Mouse (Mus musculus): ENCODE measurements around the gene Kcns1. TPM values are rescaled to one million over a fixed set of nuclear protein-coding genes. Genes with fewer than 3 reads are reported as not detected.

Kcns1 gene
- total RNA-seq (2012; rRNA removed) (0.34 and 0.42 TPM in 2 replicates), total RNA-seq (2014; rRNA removed) (not detected in 2 replicates), polyA plus RNA-seq (2012; ENCODE audit: insufficient read length, low read depth) (0.11 TPM in 1 of 2 replicates, not detected in the other)

- Histone ChIP-seq H3K36me3 (replicated peaks in 1 of 2; ENCODE audit: control insufficient read depth in 1 of 2, insufficient read depth in 1 of 2, low read length in 1 of 2) (peaks cover 0 to 1% of the 10 kb centered on the region in 2 experiments), H3K4me1 (ENCODE audit: control insufficient read depth in 1 of 2, insufficient read depth in 2 of 2) (peaks cover 0 to 5% of the 10 kb centered on the region in 2 experiments; a peak in 1 of 4 replicates), H3K9ac (ENCODE audit: insufficient read depth, low read depth) (0 out of 2 replicates have a peak within 1 kb of the TSS, but pooled peaks have one; percentile 5), H3K4me2 (ENCODE audit: insufficient read depth, low read depth, poor library complexity, severe bottlenecking) (peak within 1 kb of the TSS; percentile 89), H3K79me2 (replicated peaks; ENCODE audit: control insufficient read depth, extremely low read depth, insufficient read depth, poor library complexity, severe bottlenecking) (no peaks in the 10 kb centered on the region), H3K4me3 (replicated peaks in 1 of 3; ENCODE audit: low read depth in 2 of 3, low read length in 2 of 3, poor library complexity in 1 of 3) (peak within 1 kb of the TSS in 2 of 3 experiments; percentile 20 to 54), H3K27ac (ENCODE audit: insufficient read depth, low read depth) (no peak within 1 kb of the TSS), H3K9me3 (replicated peaks; ENCODE audit: low read length) (peaks cover 10% of the 10 kb centered on the region), H3K27me3 (replicated peaks) (no peaks in the 10 kb centered on the region)
- no peak for TF ChIP-seq GABPA (IDR thresholded peaks at IDR 0.05; ENCODE audit: insufficient replicate concordance, low read depth, low read length)
- TF ChIP-seq EP300 (IDR thresholded peaks at IDR 0.05; ENCODE audit: low read length), result no peak
- no peak for TF ChIP-seq KAT2A (IDR thresholded peaks at IDR 0.05; ENCODE audit: insufficient replicate concordance, low read length)
- in situ Hi-C loops (cut with MboI; ENCODE audit: low pct_ligation_motif_present, low pct_unique_long_range_greater_than_20kb, low sequenced_read_pairs) (loop anchor here (5.0 kb wide), 1 partner anchor 39 kb away; no protein-coding TSS in a partner anchor), dilution Hi-C loops (cut with MboI; ENCODE audit: extremely low pct_ligation_motif_present, extremely low pct_unique_long_range_greater_than_20kb, low sequenced_read_pairs) (no loop called here)
- no peak for DNase-seq (ENCODE audit: extremely low read depth)
Observed at GRCm38 (mm10) chr2:164170902-164171301, at the start of gene Kcns1. Gene Kcns1 (minus strand): TSS chr2:164171113.

- peak overlapping the region; percentile 24 for H3K4me2 ChIP-seq (ENCODE audit: insufficient read depth, low read depth, poor library complexity, severe bottlenecking)
- no peaks in the 10 kb centered on the region for H3K27me3 ChIP-seq (replicated peaks)
- H3K4me1 ChIP-seq (ENCODE audit: control insufficient read depth in 1 of 2, insufficient read depth in 2 of 2), result peaks cover 2 to 27% of the 10 kb centered on the region in 2 experiments
- H3K27ac ChIP-seq (ENCODE audit: insufficient read depth, low read depth), result no peak overlapping the region
- no peak overlapping the region for H3K9ac ChIP-seq (ENCODE audit: insufficient read depth, low read depth)
- no peak overlapping the region for H3K4me3 ChIP-seq (replicated peaks in 1 of 3; ENCODE audit: low read depth in 2 of 3, low read length in 2 of 3, poor library complexity in 1 of 3)
- DNase-seq (ENCODE audit: extremely low read depth), result peak; percentile 13
- H3K79me2 ChIP-seq (replicated peaks; ENCODE audit: control insufficient read depth, extremely low read depth, insufficient read depth, poor library complexity, severe bottlenecking), result no peaks in the 10 kb centered on the region
- in situ Hi-C loops (cut with MboI; ENCODE audit: low pct_ligation_motif_present, low pct_unique_long_range_greater_than_20kb, low sequenced_read_pairs) (no loop called here), dilution Hi-C loops (cut with MboI; ENCODE audit: extremely low pct_ligation_motif_present, extremely low pct_unique_long_range_greater_than_20kb, low sequenced_read_pairs) (no loop called here)
- H3K36me3 ChIP-seq (replicated peaks in 1 of 2; ENCODE audit: control insufficient read depth in 1 of 2, insufficient read depth in 1 of 2, low read length in 1 of 2), result no peaks in the 10 kb centered on the region
- no peaks in the 10 kb centered on the region for H3K9me3 ChIP-seq (replicated peaks; ENCODE audit: low read length)
- TF ChIP-seq MEF2A (IDR thresholded peaks at IDR 0.05; ENCODE audit: borderline replicate concordance, low read depth, low read length) (no peak), ETS1 (conservative IDR thresholded peaks at IDR 0.05; ENCODE audit: low read depth, low read length) (no peak), TBP (conservative IDR thresholded peaks at IDR 0.05; ENCODE audit: low read depth, low read length) (no peak), ZMIZ1 (IDR thresholded peaks at IDR 0.05; ENCODE audit: low read depth, low read length) (no peak), E2F4 (IDR thresholded peaks at IDR 0.05; ENCODE audit: insufficient replicate concordance, low read depth, low read length) (no peak), ZNF384 (IDR thresholded peaks at IDR 0.05; ENCODE audit: low read depth, low read length) (no peak), MAFK (IDR thresholded peaks at IDR 0.05; ENCODE audit: insufficient replicate concordance, low read length) (no peak), JUN (IDR thresholded peaks at IDR 0.05; ENCODE audit: insufficient read depth, low read depth, low read length) (no peak), BHLHE40 (IDR thresholded peaks at IDR 0.05; ENCODE audit: low read depth, low read length) (peak; percentile 64), MYC (IDR thresholded peaks at IDR 0.05; ENCODE audit: low read depth, low read length) (no peak), JUND (conservative IDR thresholded peaks at IDR 0.05; ENCODE audit: low read depth, low read length) (no peak), SMC3 (IDR thresholded peaks at IDR 0.05; ENCODE audit: low read depth, low read length) (no peak), MXI1 (IDR thresholded peaks at IDR 0.05; ENCODE audit: low read depth, low read length) (no peak), TCF12 (IDR thresholded peaks at IDR 0.05; ENCODE audit: low read depth, low read length) (peak; percentile 57; the same call in 1 of the 2 replicates), KAT2A (IDR thresholded peaks at IDR 0.05; ENCODE audit: insufficient replicate concordance, low read length) (no peak), IRF4 (IDR thresholded peaks at IDR 0.05; ENCODE audit: low read depth, low read length) (no peak), MAX (IDR thresholded peaks at IDR 0.05; ENCODE audit: low read length) (0 out of 2 replicates have a peak, but pooled peaks have one; percentile 16), EP300 (IDR thresholded peaks at IDR 0.05; ENCODE audit: low read length) (no peak)
Observed at GRCm38 (mm10) chr2:164219295-164219694, 48.4 kb upstream of the Kcns1 start.
